Mouse (Mus musculus): ENCODE measurements around the gene Nog. TPM values are rescaled to one million over a fixed set of nuclear protein-coding genes. Genes with fewer than 3 reads are reported as not detected.

Gene Nog
- 8.5 and 8.7 TPM in 2 replicates for polyA plus RNA-seq (2012; rRNA removed)

GRCm38 (mm10) chr11:89302056-89302815 lies at the start of gene Nog:
Gene Nog (minus strand): TSS chr11:89302332.

Other genes with a start within 250 kb of the Nog start
- gene Dgke, start 235.5 kb downstream of the Nog start, polyA plus RNA-seq (2012; rRNA removed), result 22.2 and 22.8 TPM in 2 replicates
- 0.18 and 0.20 TPM in 2 replicates for gene Gm525, start 228.5 kb downstream of the Nog start, polyA plus RNA-seq (2012; rRNA removed)

Data from central nervous system, embryonic 18 days (tissue).